Mouse (Mus musculus) forebrain, embryonic 13.5 days (tissue): ENCODE data around the gene Ywhag. TPM values are rescaled to one million over a fixed set of nuclear protein-coding genes. Genes with fewer than 3 reads are reported as not detected.

Experiments used
- ATAC-seq: fragments of 200-750 bp; cut with Nextera tagmentation; 2 replicates; pipeline ENCODE4 v1.8.0; 2017
- H3K27ac ChIP-seq: fragments of 300-500 bp; sonication (generic); 2 replicates; pipeline ENCODE4 v1.5.1; 2015; ENCODE audit warnings: inconsistent platforms, mild to moderate bottlenecking, moderate library complexity
- H3K27me3 ChIP-seq: fragments of 300-500 bp; sonication (generic); 2 replicates; pipeline ENCODE4 v1.6.1; 2015; ENCODE audit warnings: mild to moderate bottlenecking, inconsistent platforms
- H3K36me3 ChIP-seq: fragments of 300-500 bp; sonication (generic); 2 replicates; pipeline ENCODE4 v1.6.1; 2015; ENCODE audit warnings: mild to moderate bottlenecking, inconsistent platforms; ENCODE audit not compliant: poor library complexity, severe bottlenecking
- H3K4me1 ChIP-seq: fragments of 300-500 bp; sonication (generic); 2 replicates; pipeline ENCODE4 v1.6.1; 2015; ENCODE audit warnings: inconsistent platforms
- H3K4me2 ChIP-seq: fragments of 300-500 bp; sonication (generic); 2 replicates; pipeline ENCODE4 v1.6.1; 2015; ENCODE audit warnings: inconsistent platforms, mild to moderate bottlenecking, moderate library complexity
- H3K4me3 ChIP-seq: fragments of 300-500 bp; sonication (generic); 2 replicates; pipeline ENCODE4 v1.5.1; 2015; ENCODE audit warnings: mild to moderate bottlenecking, inconsistent platforms
- H3K9ac ChIP-seq: fragments of 300-500 bp; sonication (generic); 2 replicates; pipeline ENCODE4 v1.6.1; 2015; ENCODE audit warnings: mild to moderate bottlenecking, inconsistent platforms
- H3K9me3 ChIP-seq: fragments of 300-500 bp; sonication (generic); replicated peaks from 2 replicates; pipeline ENCODE4 v1.6.1; 2016; ENCODE audit warnings: inconsistent platforms
- WGBS: fragments of 180-500 bp; shearing (Covaris S2); methylation state at CpG from one replicate; pipeline ENCODE4 v1.1.7; 2015; 5-methylcytosine and 5-hydroxymethylcytosine counted together
- polyA plus RNA-seq: library from polyadenylated mRNA; unstranded; fragments of >200 nt; fragmentation: Nextera tagmentation; extraction: Ambion mirVana; gene quantifications from 2 replicates; pipeline ENCODE4 v1.2.1, GENCODE M21; 2015

The Ywhag gene
- polyA plus RNA-seq, 1 experiment from 2014 or later = 424 TPM

- H3K4me1 ChIP-seq = peaks cover 23% of the 10 kb centered on the region
- H3K9ac ChIP-seq = peak overlapping the region; percentile 86
- H3K4me2 ChIP-seq = peak overlapping the region; percentile 92
- H3K27ac ChIP-seq = peak overlapping the region; percentile 96
- H3K4me3 ChIP-seq = peak overlapping the region; percentile 56
- no peaks in the 10 kb centered on the region for H3K36me3 ChIP-seq
- WGBS = under 1% methylated on average over 62 of the region's 64 CpGs
- H3K27me3 ChIP-seq = no peaks in the 10 kb centered on the region
- peak; percentile 97 for ATAC-seq
- no peaks in the 10 kb centered on the region for H3K9me3 ChIP-seq
These were observed 28.3 kb upstream of the Ywhag start for GRCm38 (mm10) chr5:135962492-135963279.

GRCm38 (mm10) chr5:135962125-135962491 lies 27.7 kb upstream of the Ywhag start:
- WGBS = under 1% methylated on average over 11 of the region's 11 CpGs
- H3K9ac ChIP-seq = peak overlapping the region; percentile 54
- peak overlapping the region; percentile 96 for H3K27ac ChIP-seq
- no peaks in the 10 kb centered on the region for H3K36me3 ChIP-seq
- H3K4me1 ChIP-seq = peaks cover 24% of the 10 kb centered on the region
- H3K27me3 ChIP-seq = no peaks in the 10 kb centered on the region
- peak overlapping the region; percentile 92 for H3K4me2 ChIP-seq
- ATAC-seq = no peak
- H3K9me3 ChIP-seq = no peaks in the 10 kb centered on the region
- peak overlapping the region; percentile 56 for H3K4me3 ChIP-seq

- no peak overlapping the region for H3K9ac ChIP-seq
- H3K4me3 ChIP-seq = no peak overlapping the region
- H3K9me3 ChIP-seq = no peaks in the 10 kb centered on the region
- ATAC-seq = no peak
- H3K36me3 ChIP-seq = no peaks in the 10 kb centered on the region
- no peak overlapping the region for H3K4me2 ChIP-seq
- 94% methylated on average over 15 of the region's 15 CpGs for WGBS
- H3K27ac ChIP-seq = 0 out of 2 replicates have a peak overlapping the region, but pooled peaks have one; percentile 96
- H3K27me3 ChIP-seq = no peaks in the 10 kb centered on the region
- H3K4me1 ChIP-seq = peaks cover 30% of the 10 kb centered on the region
These were observed 26.7 kb upstream of the Ywhag start for GRCm38 (mm10) chr5:135960909-135961635.

- H3K27ac ChIP-seq = no peak overlapping the region
- H3K27me3 ChIP-seq = no peaks in the 10 kb centered on the region
- 95% methylated on average over 7 of the region's 7 CpGs for WGBS
- H3K36me3 ChIP-seq = no peaks in the 10 kb centered on the region
- no peak for ATAC-seq
- H3K4me3 ChIP-seq = no peak overlapping the region
- no peak overlapping the region for H3K4me2 ChIP-seq
- no peaks in the 10 kb centered on the region for H3K9me3 ChIP-seq
- H3K9ac ChIP-seq = no peak overlapping the region
- peaks cover 24% of the 10 kb centered on the region for H3K4me1 ChIP-seq
These were observed 25.5 kb upstream of the Ywhag start for GRCm38 (mm10) chr5:135959911-135960310.

- Histone ChIP-seq H3K27ac (no peak overlapping the region), H3K27me3 (no peaks in the 10 kb centered on the region), H3K9me3 (no peaks in the 10 kb centered on the region), H3K4me3 (no peak overlapping the region), H3K36me3 (no peaks in the 10 kb centered on the region), H3K4me1 (peaks cover 22% of the 10 kb centered on the region), H3K4me2 (peak overlapping the region; percentile 54), H3K9ac (no peak overlapping the region)
- 93% methylated on average over 4 of the region's 4 CpGs for WGBS
- no peak for ATAC-seq
These were observed 24.0 kb upstream of the Ywhag start for GRCm38 (mm10) chr5:135958367-135958766.

GRCm38 (mm10) chr5:135957207-135957974 lies 23.0 kb upstream of the Ywhag start:
- Histone ChIP-seq H3K4me1 (peaks cover 18% of the 10 kb centered on the region), H3K4me3 (peak overlapping the region; percentile 37), H3K4me2 (peak overlapping the region; percentile 54), H3K9ac (no peak overlapping the region; the same call in 1 of the 2 replicates), H3K27ac (peak overlapping the region; percentile 65), H3K9me3 (no peaks in the 10 kb centered on the region), H3K27me3 (no peaks in the 10 kb centered on the region), H3K36me3 (no peaks in the 10 kb centered on the region)
- WGBS = 9% methylated on average over 28 of the region's 28 CpGs
- peak; percentile 79 for ATAC-seq

- no peak overlapping the region for H3K4me3 ChIP-seq
- no peaks in the 10 kb centered on the region for H3K36me3 ChIP-seq
- no peaks in the 10 kb centered on the region for H3K9me3 ChIP-seq
- H3K4me2 ChIP-seq = peak overlapping the region; percentile 54
- peaks cover 12% of the 10 kb centered on the region for H3K4me1 ChIP-seq
- 88% methylated on average over 9 of the region's 9 CpGs for WGBS
- H3K9ac ChIP-seq = no peak overlapping the region
- ATAC-seq = no peak
- peak overlapping the region; percentile 62 for H3K27ac ChIP-seq
- H3K27me3 ChIP-seq = no peaks in the 10 kb centered on the region
These were observed 22.1 kb upstream of the Ywhag start for GRCm38 (mm10) chr5:135956300-135957206.

GRCm38 (mm10) chr5:135952830-135953229 lies 18.4 kb upstream of the Ywhag start:
- Histone ChIP-seq H3K27me3 (no peaks in the 10 kb centered on the region), H3K4me1 (peaks cover 8% of the 10 kb centered on the region), H3K27ac (no peak overlapping the region), H3K9me3 (no peaks in the 10 kb centered on the region), H3K4me3 (no peak overlapping the region), H3K36me3 (no peaks in the 10 kb centered on the region), H3K9ac (no peak overlapping the region), H3K4me2 (no peak overlapping the region)
- no peak for ATAC-seq
- WGBS = 92% methylated on average over 2 of the region's 2 CpGs

GRCm38 (mm10) chr5:135951660-135952059 lies 17.2 kb upstream of the Ywhag start:
- Histone ChIP-seq H3K36me3 (no peaks in the 10 kb centered on the region), H3K4me3 (no peak overlapping the region), H3K4me1 (peaks cover 3% of the 10 kb centered on the region), H3K4me2 (no peak overlapping the region), H3K27me3 (no peaks in the 10 kb centered on the region), H3K9ac (no peak overlapping the region), H3K27ac (no peak overlapping the region), H3K9me3 (no peaks in the 10 kb centered on the region)
- 88% methylated on average over 2 of the region's 2 CpGs for WGBS
- no peak for ATAC-seq

- peaks cover 10% of the 10 kb centered on the region for H3K4me1 ChIP-seq
- WGBS = 89% methylated on average over 11 of the region's 11 CpGs
These were observed 16.4 kb upstream of the Ywhag start for GRCm38 (mm10) chr5:135950710-135951412.

GRCm38 (mm10) chr5:135946621-135947020 lies 12.2 kb upstream of the Ywhag start:
- Histone ChIP-seq H3K36me3 (no peaks in the 10 kb centered on the region), H3K9ac (no peak overlapping the region), H3K27ac (no peak overlapping the region), H3K27me3 (no peaks in the 10 kb centered on the region), H3K9me3 (no peaks in the 10 kb centered on the region), H3K4me3 (no peak overlapping the region), H3K4me1 (peaks cover 14% of the 10 kb centered on the region), H3K4me2 (no peak overlapping the region)
- WGBS = 74% methylated on average over 5 of the region's 5 CpGs
- no peak for ATAC-seq

More at GRCm38 (mm10) chr5:135950710-135951412, 16.4 kb upstream of the Ywhag start:
- Histone ChIP-seq H3K36me3 (no peaks in the 10 kb centered on the region), H3K27me3 (no peaks in the 10 kb centered on the region), H3K4me3 (no peak overlapping the region), H3K4me2 (no peak overlapping the region), H3K9me3 (no peaks in the 10 kb centered on the region), H3K27ac (no peak overlapping the region), H3K9ac (no peak overlapping the region)
- no peak for ATAC-seq
